Mouse (Mus musculus): ENCODE measurements around the gene Togaram2.
"Not testable (repeated sequence)": the region's sequence is repeated elsewhere in the genome, so short reads cannot be mapped to it uniquely, and the experiment has no call there.

Togaram2 gene

GRCm38 (mm10) chr17:71736442-71736841, 63.4 kb downstream of the Togaram2 start:
- no peak for DNase-seq (ENCODE audit: low spot score)

GRCm38 (mm10) chr17:71742156-71742555, 69.1 kb downstream of the Togaram2 start:
- DNase-seq (ENCODE audit: low spot score), result no peak

GRCm38 (mm10) chr17:71742935-71743334, 69.9 kb downstream of the Togaram2 start:
- no peak for DNase-seq (ENCODE audit: low spot score)

- DNase-seq (ENCODE audit: low spot score), result no peak
Measured at GRCm38 (mm10) chr17:71746114-71746513, 73.1 kb downstream of the Togaram2 start.

- DNase-seq (ENCODE audit: low spot score), result no peak
Measured at GRCm38 (mm10) chr17:71747561-71747960, 74.5 kb downstream of the Togaram2 start.

GRCm38 (mm10) chr17:71749616-71750168, 76.6 kb downstream of the Togaram2 start:
- no peak for DNase-seq (ENCODE audit: low spot score)

GRCm38 (mm10) chr17:71752831-71753230, 79.8 kb downstream of the Togaram2 start, which contains the start of gene Pcare:
TSS of gene Pcare (minus strand) at chr17:71752894.
- no peak for DNase-seq (ENCODE audit: low spot score)

GRCm38 (mm10) chr17:71760536-71760935, 87.5 kb downstream of the Togaram2 start:
- DNase-seq (ENCODE audit: low spot score), result no peak

- DNase-seq (ENCODE audit: low spot score), result not testable (repeated sequence)
Measured at GRCm38 (mm10) chr17:71768173-71768572, 95.1 kb downstream of the Togaram2 start, which contains the start of gene Clip4. TSS of gene Clip4 (plus strand) at chr17:71768473.

- no peak for DNase-seq (ENCODE audit: low spot score)
Measured at GRCm38 (mm10) chr17:71769564-71769963, 96.5 kb downstream of the Togaram2 start.

- no peak for DNase-seq (ENCODE audit: low spot score)
Measured at GRCm38 (mm10) chr17:71770696-71771095, 97.6 kb downstream of the Togaram2 start.

- no peak for DNase-seq (ENCODE audit: low spot score)
Measured at GRCm38 (mm10) chr17:71774173-71774572, 101.1 kb downstream of the Togaram2 start.

GRCm38 (mm10) chr17:71775279-71775678, 102.2 kb downstream of the Togaram2 start:
- DNase-seq (ENCODE audit: low spot score), result no peak

- DNase-seq (ENCODE audit: low spot score), result no peak
Measured at GRCm38 (mm10) chr17:71778696-71779095, 105.6 kb downstream of the Togaram2 start.

All from ovary, postnatal 36 days (tissue).